Mouse (Mus musculus) olfactory bulb, adult 2 months (tissue): Measurements from ENCODE around the gene Ms4a4b. TPM values are rescaled to one million over a fixed set of nuclear protein-coding genes. Genes with fewer than 3 reads are reported as not detected.
"Not testable (repeated sequence)": the region's sequence is repeated elsewhere in the genome, so short reads cannot be mapped to it uniquely, and the experiment has no call there.

ENCODE experiments used
- H3K27ac ChIP-seq: fragments of 200-500 bp; 2 replicates; pipeline ENCODE4 v1.5.1; 2012; ENCODE audit warnings: low read depth, low read length; ENCODE audit not compliant: insufficient read depth
- H3K4me1 ChIP-seq: fragments of 200-500 bp; 2 replicates; pipeline ENCODE4 v1.6.1; 2012; ENCODE audit warnings: low read length; ENCODE audit not compliant: control insufficient read depth, insufficient read depth
- H3K4me3 ChIP-seq: fragments of 200-500 bp; 2 replicates; pipeline ENCODE4 v1.5.1; 2012; ENCODE audit warnings: mild to moderate bottlenecking, low read depth, low read length, moderate library complexity; ENCODE audit not compliant: insufficient read depth
- CTCF ChIP-seq: fragments of 200-500 bp; IDR thresholded peaks from 2 replicates; pipeline ENCODE4 v1.5.1; 2012; ENCODE audit warnings: low read depth, mild to moderate bottlenecking, low read length, moderate library complexity; ENCODE audit not compliant: insufficient read depth
- POLR2A ChIP-seq: fragments of 200-500 bp; IDR thresholded peaks from 2 replicates; pipeline ENCODE4 v1.6.1; 2012; ENCODE audit warnings: mild to moderate bottlenecking, low read depth, low read length, moderate library complexity; ENCODE audit not compliant: insufficient read depth
- WGBS: fragments of 180-500 bp; shearing (Covaris S2); methylation state at CpG from one replicate; pipeline ENCODE4 v1.1.7; 2018; 5-methylcytosine and 5-hydroxymethylcytosine counted together
- polyA plus RNA-seq: library from polyadenylated mRNA; stranded (reverse); fragments of >200 nt; gene quantifications from 2 replicates; pipeline ENCODE4 v1.2.4, GENCODE M21; 2012; ENCODE audit warnings: low replicate concordance; ENCODE audit not compliant: missing spikeins, insufficient read depth, insufficient read length

Ms4a4b gene
- polyA plus RNA-seq, result not detected in 2 replicates

- H3K4me1 ChIP-seq, result no peaks in the 10 kb centered on the region
- TF ChIP-seq POLR2A (no peak), CTCF (no peak)
- H3K4me3 ChIP-seq, result no peak within 1 kb of the TSS
- H3K27ac ChIP-seq, result no peak within 1 kb of the TSS
Measured at GRCm38 (mm10) chr19:11443338-11443737, at the start of gene Ms4a4b. Gene Ms4a4b (plus strand): TSS chr19:11443553.

DNA sequence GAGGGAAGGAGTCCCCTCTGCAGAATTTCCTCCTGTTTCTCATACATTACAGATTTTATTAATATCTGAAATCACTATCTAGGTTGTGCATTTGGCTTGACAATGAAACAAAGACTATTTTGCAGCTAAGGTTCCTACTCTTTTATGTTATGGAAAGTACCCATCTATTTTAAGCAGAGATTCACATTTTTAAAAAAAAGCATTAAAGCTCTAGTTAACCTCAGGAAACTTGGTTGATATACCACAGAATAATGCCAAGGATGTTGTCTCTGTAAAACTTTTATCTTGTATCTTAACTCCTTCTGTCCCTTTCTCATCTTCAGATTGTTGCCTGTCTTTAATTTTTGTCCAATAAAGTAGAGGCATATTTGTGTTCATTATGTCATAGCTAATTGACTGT is 47.6 kb upstream of the Ms4a4b start:
- H3K4me3 ChIP-seq, result no peak overlapping the region
- H3K27ac ChIP-seq, result no peak overlapping the region
- no peaks in the 10 kb centered on the region for H3K4me1 ChIP-seq
- TF ChIP-seq CTCF (no peak), POLR2A (no peak)

DNA sequence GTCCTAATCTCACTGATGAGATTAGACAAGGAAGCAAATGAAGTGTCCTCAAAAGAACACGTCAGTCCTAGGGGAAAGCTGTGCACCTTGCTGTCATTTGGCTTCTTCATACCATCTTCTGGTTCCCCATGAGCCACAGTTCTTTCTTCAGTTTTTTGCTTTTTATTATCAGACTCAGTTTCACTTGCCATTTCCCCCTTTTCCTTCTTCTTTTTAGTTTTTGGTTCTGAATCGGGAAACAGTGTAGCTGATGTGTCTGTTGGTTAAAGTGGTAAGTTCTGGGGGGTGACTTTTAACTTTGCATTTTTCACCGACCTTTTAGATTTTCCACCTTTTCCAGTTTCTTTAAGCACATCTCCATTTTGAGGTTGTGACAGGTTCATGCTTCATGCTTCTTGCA is 38.8 kb upstream of the Ms4a4b start, which contains the start of gene Ms4a4c:
Gene Ms4a4c, plus strand, starts transcription at position 244 of the 400 bp plus-strand sequence.
- H3K27ac ChIP-seq, result no peak within 1 kb of the TSS
- 85% methylated on average over 3 of the region's 3 CpGs for WGBS
- TF ChIP-seq POLR2A, result no peak
- no peak for TF ChIP-seq CTCF
- no peaks in the 10 kb centered on the region for H3K4me1 ChIP-seq
- H3K4me3 ChIP-seq, result no peak within 1 kb of the TSS

- Histone ChIP-seq H3K27ac (no peak overlapping the region), H3K4me3 (no peak overlapping the region), H3K4me1 (no peaks in the 10 kb centered on the region)
- no peak for TF ChIP-seq CTCF
Measured at GRCm38 (mm10) chr19:11407428-11407827, 35.9 kb upstream of the Ms4a4b start.

- WGBS, result 95% methylated on average over 1 of the region's 1 CpGs
- TF ChIP-seq POLR2A, result no peak
- no peak for TF ChIP-seq CTCF
- Histone ChIP-seq H3K4me3 (no peak overlapping the region), H3K27ac (no peak overlapping the region), H3K4me1 (no peaks in the 10 kb centered on the region)
Measured at GRCm38 (mm10) chr19:11408591-11408990, 34.8 kb upstream of the Ms4a4b start.

GRCm38 (mm10) chr19:11411640-11412039 is 31.7 kb upstream of the Ms4a4b start:
- no peak overlapping the region for H3K27ac ChIP-seq
- H3K4me3 ChIP-seq, result no peak overlapping the region
- WGBS, result 87% methylated on average over 1 of the region's 1 CpGs
- no peaks in the 10 kb centered on the region for H3K4me1 ChIP-seq
- no peak for TF ChIP-seq POLR2A
- no peak for TF ChIP-seq CTCF

DNA sequence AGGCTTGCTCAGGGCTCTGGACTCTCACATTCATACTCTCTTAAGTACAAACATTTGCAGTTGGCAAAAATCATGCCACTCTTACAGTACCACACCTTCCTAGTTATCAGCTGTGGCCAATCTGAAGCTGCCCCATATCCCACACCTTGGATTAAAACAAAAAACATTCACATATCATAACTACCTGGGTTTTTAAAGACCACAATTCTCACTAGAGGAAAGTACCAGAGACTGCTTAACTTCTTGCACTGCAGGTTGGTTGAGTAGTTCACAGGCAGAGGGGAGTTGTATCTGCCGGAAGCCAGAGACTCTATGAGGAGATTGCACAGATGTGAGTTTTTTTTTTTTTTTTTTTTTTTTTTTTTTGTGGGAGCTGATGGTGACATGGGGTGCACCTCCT is 29.3 kb upstream of the Ms4a4b start:
- no peak for TF ChIP-seq CTCF
- no peak for TF ChIP-seq POLR2A
- Histone ChIP-seq H3K4me1 (no peaks in the 10 kb centered on the region), H3K27ac (no peak overlapping the region), H3K4me3 (no peak overlapping the region)
- WGBS, result 97% methylated on average over 1 of the region's 1 CpGs

- TF ChIP-seq CTCF, result no peak
- TF ChIP-seq POLR2A, result no peak
- H3K4me1 ChIP-seq, result no peaks in the 10 kb centered on the region
- H3K4me3 ChIP-seq, result no peak overlapping the region
- H3K27ac ChIP-seq, result no peak overlapping the region
- WGBS, result 74% methylated on average over 3 of the region's 3 CpGs
Measured at GRCm38 (mm10) chr19:11415581-11415980, 27.8 kb upstream of the Ms4a4b start.

DNA sequence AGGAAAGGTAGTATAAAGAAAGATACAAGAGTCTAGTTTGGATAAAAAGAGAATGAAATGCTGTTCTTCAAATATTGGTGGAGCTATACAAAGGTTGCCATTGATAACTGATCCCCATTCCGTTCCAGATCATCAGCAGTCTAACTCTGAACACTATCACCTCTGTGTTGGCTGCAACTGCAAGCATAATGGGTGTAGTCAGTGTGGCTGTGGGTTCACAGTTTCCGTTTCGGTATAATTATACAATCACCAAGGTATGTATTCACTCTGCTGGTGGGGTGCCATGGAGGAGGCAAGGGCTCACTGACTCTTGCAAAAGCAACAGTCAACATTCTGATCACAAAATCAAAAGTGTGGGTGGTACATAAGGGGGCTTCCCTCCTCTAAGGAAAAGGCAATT is 24.5 kb upstream of the Ms4a4b start:
- WGBS, result 43% methylated on average over 3 of the region's 3 CpGs
- H3K4me1 ChIP-seq, H3K4me3 ChIP-seq, H3K27ac ChIP-seq: not testable (repeated sequence)

DNA sequence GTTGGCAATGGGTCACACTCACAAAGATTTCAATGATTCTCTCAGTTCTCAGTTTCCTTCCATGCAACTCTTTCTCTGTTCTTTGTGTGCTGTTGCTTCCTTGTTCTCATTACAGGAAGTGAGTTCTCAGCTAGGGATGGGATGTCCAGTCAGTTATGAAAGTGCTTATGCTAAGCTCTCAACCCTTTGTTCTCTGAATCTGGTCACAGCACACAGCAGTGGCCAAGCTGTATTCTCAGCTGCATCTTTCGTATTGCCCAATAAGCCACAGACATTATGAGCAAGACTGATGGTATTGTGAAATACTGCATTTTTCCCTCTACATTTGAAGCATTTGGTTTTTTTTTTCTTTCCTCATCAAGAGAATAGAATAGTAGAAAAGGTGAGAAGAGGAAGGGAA is 12.1 kb upstream of the Ms4a4b start:
- not testable (repeated sequence) for H3K4me1 ChIP-seq, H3K4me3 ChIP-seq, H3K27ac ChIP-seq
- 83% methylated on average over 1 of the region's 1 CpGs for WGBS
